Mouse (Mus musculus) kidney, adult 2 months (tissue): ENCODE data around the gene Epn1.

Experiments used
- CTCF ChIP-seq: fragments of 200-500 bp; conservative IDR thresholded peaks from 2 replicates; pipeline ENCODE4 v1.5.1; 2011; ENCODE audit warnings: low read depth, mild to moderate bottlenecking, control low read depth, low read length, moderate library complexity, mixed read lengths; ENCODE audit not compliant: insufficient read depth, insufficient read length
- POLR2A ChIP-seq: fragments of 200-500 bp; IDR thresholded peaks from one replicate; pipeline ENCODE4 v1.6.1; 2011; ENCODE audit warnings: low read depth, low read length, control low read depth

DNA sequence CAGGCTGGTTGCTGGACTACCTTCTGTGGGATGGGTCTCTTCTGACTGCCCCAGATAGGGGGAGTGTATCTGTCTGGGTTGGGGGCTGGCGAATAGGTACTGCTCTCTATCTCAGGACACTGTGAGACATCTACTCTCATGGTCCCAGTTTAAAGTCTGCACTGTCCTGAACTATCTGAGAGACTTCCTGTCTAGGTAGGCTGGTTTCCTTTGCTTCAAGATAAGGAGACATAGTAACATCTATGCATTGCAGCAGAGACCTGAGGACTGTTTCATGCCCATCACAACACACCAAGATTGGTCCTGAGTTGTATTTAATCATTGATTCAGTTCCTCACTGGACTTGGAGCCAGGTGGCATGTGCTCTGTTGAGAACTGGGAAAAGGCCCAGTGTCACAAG, 5.5 kb downstream of the Epn1 start:
- TF ChIP-seq POLR2A (no peak), CTCF (no peak)
